Mouse (Mus musculus) liver, embryonic 14.5 days (tissue): Measurements from ENCODE around the gene 4930579G24Rik. TPM values are rescaled to one million over a fixed set of nuclear protein-coding genes. Genes with fewer than 3 reads are reported as not detected.

Experiments used
- ATAC-seq: fragments of 200-750 bp; cut with Nextera tagmentation; 2 replicates; pipeline ENCODE4 v1.8.0; 2017; ENCODE audit warnings: moderate number of reproducible peaks, mild to moderate bottlenecking, moderate library complexity; ENCODE audit not compliant: insufficient read depth
- DNase-seq, 3 experiments: peaks; one replicate each; pipeline ENCODE4 v3.0.0-alpha.2; 2012 to 2013; ENCODE audit warnings: low read depth in 3 of 3, low spot score in 3 of 3
- H3K27ac ChIP-seq: fragments of 300-500 bp; sonication (generic); 2 replicates; pipeline ENCODE4 v1.5.1; 2014; ENCODE audit warnings: moderate library complexity, mild to moderate bottlenecking, control low read depth, inconsistent platforms
- H3K27me3 ChIP-seq: fragments of 300-500 bp; sonication (generic); 2 replicates; pipeline ENCODE4 v1.6.1; 2014; ENCODE audit warnings: mild to moderate bottlenecking, low read length, moderate library complexity; ENCODE audit not compliant: control insufficient read depth, insufficient read depth
- H3K36me3 ChIP-seq: fragments of 300-500 bp; sonication (generic); replicated peaks from 2 replicates; pipeline ENCODE4 v1.6.1; 2014; ENCODE audit warnings: low read depth; ENCODE audit not compliant: control insufficient read depth, insufficient read depth
- H3K4me1 ChIP-seq, 2 experiments: fragments of 200-500 bp in 1 of 2; fragments of 300-500 bp in 1 of 2; sonication (generic) in 1 of 2; replicated peaks; 2 replicates each; pipeline ENCODE4 v1.6.1; 2012 to 2014; ENCODE audit warnings: antibody characterized with exemption in 1 of 2, inconsistent platforms in 1 of 2, low read length in 1 of 2; ENCODE audit not compliant: control insufficient read depth in 2 of 2, insufficient read depth in 2 of 2
- H3K4me2 ChIP-seq: fragments of 300-500 bp; sonication (generic); 2 replicates; pipeline ENCODE4 v1.6.1; 2014; ENCODE audit warnings: low read depth, mild to moderate bottlenecking, control low read depth, moderate library complexity
- H3K4me3 ChIP-seq, 2 experiments: fragments of 200-500 bp in 1 of 2; fragments of 300-500 bp in 1 of 2; sonication (generic) in 1 of 2; 2 replicates each; pipeline ENCODE4 v1.5.1; 2012 to 2014; ENCODE audit warnings: low read depth in 2 of 2, low read length in 2 of 2, mild to moderate bottlenecking in 2 of 2, control low read depth in 1 of 2, inconsistent platforms in 1 of 2, moderate library complexity in 1 of 2; ENCODE audit not compliant: insufficient read depth in 1 of 2
- H3K9ac ChIP-seq: fragments of 300-500 bp; sonication (generic); replicated peaks from 2 replicates; pipeline ENCODE4 v1.6.1; 2014; ENCODE audit warnings: mild to moderate bottlenecking, control low read depth, moderate library complexity
- H3K9me3 ChIP-seq: fragments of 300-500 bp; sonication (generic); 2 replicates; pipeline ENCODE4 v1.6.1; 2016; ENCODE audit warnings: low read length, mixed read lengths; ENCODE audit not compliant: control insufficient read depth
- CTCF ChIP-seq: IDR thresholded peaks from 2 replicates; pipeline ENCODE4 v1.5.1; 2016; ENCODE audit warnings: antibody characterized with exemption, low read depth, control low read depth
- EP300 ChIP-seq: IDR thresholded peaks from 2 replicates; pipeline ENCODE4 v1.6.1; 2016; ENCODE audit warnings: antibody characterized with exemption, low read depth
- WGBS: fragments of 180-500 bp; shearing (Covaris S2); extraction: QIAGEN DNeasy Blood & Tissue Kit; methylation state at CpG from one replicate; pipeline ENCODE4 v1.1.7; 2014; ENCODE audit not compliant: insufficient replicate concordance; 5-methylcytosine and 5-hydroxymethylcytosine counted together
- polyA plus RNA-seq, 2 experiments: library from polyadenylated mRNA; depleted of rRNA in 1 of 2; stranded (reverse) in 1 of 2; unstranded in 1 of 2; fragments of >200 nt; fragmentation: Nextera tagmentation in 1 of 2; extraction: Ambion mirVana in 1 of 2; gene quantifications; 2 replicates each; pipeline versions ENCODE4 v1.2.1 to v1.2.3; 2012 to 2014

The 4930579G24Rik gene
- polyA plus RNA-seq, 2 experiments, result 8.3 to 16.8 TPM

GRCm38 (mm10) chr3:79664787-79665408 lies 36.0 kb downstream of the 4930579G24Rik start:
- DNase-seq (peak; percentile 28 to 31 (median 29)), ATAC-seq (no peak)
- TF ChIP-seq EP300 (no peak), CTCF (peak; percentile 83)
- Histone ChIP-seq H3K9ac (no peak overlapping the region), H3K4me3 (no peak overlapping the region), H3K27ac (no peak overlapping the region), H3K27me3 (no peaks in the 10 kb centered on the region; the same call in 1 of the 2 replicates), H3K9me3 (no peaks in the 10 kb centered on the region), H3K36me3 (no peaks in the 10 kb centered on the region), H3K4me2 (no peak overlapping the region), H3K4me1 (no peaks in the 10 kb centered on the region)
- 32% methylated on average over 9 of the region's 9 CpGs for WGBS

- H3K27ac ChIP-seq, result no peak overlapping the region
- H3K9ac ChIP-seq, result no peak overlapping the region
- 65% methylated on average over 7 of the region's 7 CpGs for WGBS
- H3K4me1 ChIP-seq, result no peaks in the 10 kb centered on the region
- DNase-seq, result no peak
- no peaks in the 10 kb centered on the region for H3K9me3 ChIP-seq
- TF ChIP-seq EP300, result no peak
- no peak for TF ChIP-seq CTCF
- ATAC-seq, result no peak
- H3K27me3 ChIP-seq, result no peaks in the 10 kb centered on the region
- H3K36me3 ChIP-seq, result no peaks in the 10 kb centered on the region
- no peak overlapping the region for H3K4me2 ChIP-seq
- no peak overlapping the region for H3K4me3 ChIP-seq
Observed at GRCm38 (mm10) chr3:79670556-79670955, 41.7 kb downstream of the 4930579G24Rik start.

GRCm38 (mm10) chr3:79672188-79672587 lies 43.3 kb downstream of the 4930579G24Rik start:
- Histone ChIP-seq H3K27me3 (no peaks in the 10 kb centered on the region), H3K9me3 (no peaks in the 10 kb centered on the region), H3K9ac (no peak overlapping the region), H3K27ac (no peak overlapping the region), H3K4me3 (no peak overlapping the region), H3K4me1 (no peaks in the 10 kb centered on the region), H3K4me2 (no peak overlapping the region), H3K36me3 (no peaks in the 10 kb centered on the region)
- DNase-seq (no peak), ATAC-seq (no peak)
- WGBS, result 71% methylated on average over 16 of the region's 16 CpGs
- TF ChIP-seq CTCF (no peak), EP300 (no peak)

GRCm38 (mm10) chr3:79673082-79673481 lies 44.2 kb downstream of the 4930579G24Rik start:
- no peak overlapping the region for H3K27ac ChIP-seq
- H3K4me2 ChIP-seq, result no peak overlapping the region
- no peaks in the 10 kb centered on the region for H3K36me3 ChIP-seq
- TF ChIP-seq CTCF (peak; percentile 77), EP300 (no peak)
- H3K9me3 ChIP-seq, result no peaks in the 10 kb centered on the region
- DNase-seq (peak; percentile 37 to 44 (median 41)), ATAC-seq (no peak)
- H3K4me3 ChIP-seq, result no peak overlapping the region
- WGBS, result 16% methylated on average over 4 of the region's 4 CpGs
- H3K27me3 ChIP-seq, result no peaks in the 10 kb centered on the region
- no peak overlapping the region for H3K9ac ChIP-seq
- no peaks in the 10 kb centered on the region for H3K4me1 ChIP-seq

DNA sequence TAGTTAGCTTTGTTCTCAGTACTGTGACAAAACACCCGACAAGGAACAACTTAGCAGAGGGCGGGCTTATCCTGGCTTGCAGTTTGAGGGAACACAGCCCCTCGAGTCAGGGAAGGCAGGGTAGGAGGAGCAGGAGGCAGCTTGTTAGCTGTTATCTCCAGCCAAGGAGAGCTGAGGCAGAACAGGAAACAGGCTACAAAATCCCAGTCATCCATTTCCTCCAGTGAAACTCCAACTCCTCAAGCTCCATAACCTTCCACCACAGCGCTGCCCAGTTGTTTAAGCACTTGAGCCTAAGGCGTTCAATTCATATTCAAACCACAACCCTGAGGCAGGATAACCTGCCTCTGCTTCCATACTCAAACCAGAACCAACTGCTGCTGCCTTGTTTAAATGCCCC lies 45.8 kb downstream of the 4930579G24Rik start:
- no peak for ATAC-seq
- Histone ChIP-seq H3K27me3 (no peaks in the 10 kb centered on the region), H3K27ac (no peak overlapping the region), H3K36me3 (no peaks in the 10 kb centered on the region), H3K9me3 (no peaks in the 10 kb centered on the region), H3K4me1 (no peaks in the 10 kb centered on the region), H3K4me2 (no peak overlapping the region), H3K9ac (no peak overlapping the region), H3K4me3 (no peak overlapping the region)
- WGBS, result 54% methylated on average over 5 of the region's 5 CpGs
- TF ChIP-seq EP300 (no peak), CTCF (no peak)
- no peak for DNase-seq
